ENCODE assay signal across 27 mouse cellular contexts in genomic region chr9:101247541-101247940, GRCm38 (mm10). TPM values are rescaled to one million over a fixed set of nuclear protein-coding genes. Genes with fewer than 3 reads are reported as not detected.
A peak's percentile ranks its signal among the peaks of the same experiment; 100 is the strongest.
DNase-seq lines count a peak whose midpoint lies in the region; ATAC-seq and TF ChIP-seq lines count a peak whose summit lies in the region.
"Had no signal": no experiment of that assay in that cellular context is flagged by ENCODE, and none has a peak within 500 bp of the region (broad histone marks: within the 10 kb centered on the region; RNA-seq: fewer than 3 reads in every experiment).

No protein-coding gene starts in this region.

- WGBS in hindbrain, embryonic 15.5 days = 40% methylated on average over 7 of the region's 7 CpGs
- whole genome bisulfite sequencing in hindbrain, embryonic 10.5 days = 74% methylated on average over 7 of the region's 7 CpGs
- WGBS in liver, postnatal 0 days (ENCODE audit: insufficient replicate concordance) = 87% methylated on average over 7 of the region's 7 CpGs

- H3K4me2 ChIP-seq in hindbrain, embryonic 15.5 days = peak overlapping the region; percentile 19; the same call in 1 of the 2 replicates
- H3K4me2 ChIP-seq in liver, postnatal 0 days (ENCODE audit: low read depth, low read length) = no peak overlapping the region
- H3K4me2 ChIP-seq: forebrain, embryonic 15.5 days; heart, embryonic 15.5 days; hindbrain, embryonic 12.5 days; limb, embryonic 12.5 days; midbrain, embryonic 11.5 days; stomach, embryonic 15.5 days had no signal

- no peaks in the 10 kb centered on the region for H3K9me3 ChIP-seq in hindbrain, embryonic 15.5 days
- no peaks in the 10 kb centered on the region for H3K9me3 ChIP-seq in hindbrain, embryonic 10.5 days
- H3K9me3 ChIP-seq in liver, postnatal 0 days (ENCODE audit: low read length) = no peaks in the 10 kb centered on the region
- H3K9me3 ChIP-seq: forebrain, embryonic 15.5 days; heart, embryonic 10.5 days; heart, embryonic 15.5 days; hindbrain, embryonic 12.5 days; limb, embryonic 12.5 days; stomach, embryonic 15.5 days had no signal

- no peak overlapping the region for H3K9ac ChIP-seq in hindbrain, embryonic 15.5 days
- H3K9ac ChIP-seq in liver, postnatal 0 days (replicated peaks) = no peak overlapping the region
- H3K9ac ChIP-seq: forebrain, embryonic 15.5 days; heart, embryonic 15.5 days; hindbrain, embryonic 12.5 days; limb, embryonic 12.5 days; stomach, embryonic 15.5 days had no signal

- no peak overlapping the region for H3K4me3 ChIP-seq in hindbrain, embryonic 15.5 days
- H3K4me3 ChIP-seq in hindbrain, embryonic 10.5 days = no peak overlapping the region
- H3K4me3 ChIP-seq in liver, postnatal 0 days (ENCODE audit: low read depth, low read length) = no peak overlapping the region
- H3K4me3 ChIP-seq: forebrain, embryonic 15.5 days; heart, embryonic 10.5 days; heart, embryonic 15.5 days; hindbrain, embryonic 12.5 days; limb, embryonic 12.5 days; stomach, embryonic 15.5 days had no signal

- peaks cover 36% of the 10 kb centered on the region for H3K4me1 ChIP-seq in hindbrain, embryonic 15.5 days (replicated peaks)
- H3K4me1 ChIP-seq in hindbrain, embryonic 10.5 days (replicated peaks) = peaks cover 19% of the 10 kb centered on the region
- H3K4me1 ChIP-seq in liver, postnatal 0 days (ENCODE audit: insufficient read depth) = peaks cover 28% of the 10 kb centered on the region

- H3K27me3 ChIP-seq in hindbrain, embryonic 15.5 days = no peaks in the 10 kb centered on the region
- no peaks in the 10 kb centered on the region for H3K27me3 ChIP-seq in hindbrain, embryonic 10.5 days (ENCODE audit: insufficient read depth, poor library complexity, severe bottlenecking)
- H3K27me3 ChIP-seq in liver, postnatal 0 days (ENCODE audit: insufficient read depth, low read length) = no peaks in the 10 kb centered on the region
- H3K27me3 ChIP-seq: forebrain, embryonic 15.5 days; heart, embryonic 15.5 days; hindbrain, embryonic 12.5 days; limb, embryonic 12.5 days; stomach, embryonic 15.5 days had no signal

- no peak overlapping the region for H3K27ac ChIP-seq in hindbrain, embryonic 15.5 days (replicated peaks)
- no peak overlapping the region for H3K27ac ChIP-seq in hindbrain, embryonic 10.5 days
- no peak overlapping the region for H3K27ac ChIP-seq in liver, postnatal 0 days (ENCODE audit: low read depth)
- H3K27ac ChIP-seq: forebrain, embryonic 15.5 days; heart, embryonic 10.5 days; heart, embryonic 15.5 days; hindbrain, embryonic 12.5 days; limb, embryonic 12.5 days; stomach, embryonic 15.5 days had no signal

- no peak for TF ChIP-seq EP300 in liver, postnatal 0 days (IDR thresholded peaks at IDR 0.05; ENCODE audit: low read depth)

- no peaks in the 10 kb centered on the region for H3K36me3 ChIP-seq in hindbrain, embryonic 15.5 days
- no peaks in the 10 kb centered on the region for H3K36me3 ChIP-seq in hindbrain, embryonic 10.5 days
- no peaks in the 10 kb centered on the region for H3K36me3 ChIP-seq in liver, postnatal 0 days (replicated peaks; ENCODE audit: insufficient read depth, low read length)
- H3K36me3 ChIP-seq: forebrain, embryonic 15.5 days; heart, embryonic 10.5 days; heart, embryonic 15.5 days; hindbrain, embryonic 12.5 days; limb, embryonic 12.5 days; stomach, embryonic 15.5 days had no signal

- no peak for DNase-seq in hindbrain, embryonic 10.5 days (ENCODE audit: low spot score)
- peak; percentile 52 for DNase-seq in layer of hippocampus, adult 9-11 months
- no peak for DNase-seq in layer of hippocampus, adult 9-10 months (ENCODE audit: low spot score)
- peak; percentile 24 for DNase-seq in right cerebral cortex, adult 18-20 months
- no peak for DNase-seq in right cerebral cortex, postnatal 10 days (ENCODE audit: low spot score in 2 of 2)
- peak; percentile 17 for DNase-seq in telencephalon, adult 2 months (ENCODE audit: low read depth, low spot score)
- DNase-seq in liver, postnatal 0 days = no peak
- DNase-seq: adrenal gland, postnatal 25 days; B cell, adult 2 months; cerebellum, adult 2 months; cerebellum, postnatal 14 days; gastrocnemius, postnatal 14 days; heart, adult 11 months; kidney, adult 11 months; kidney, postnatal 14 days; lung, postnatal 36 days; thymus, postnatal 14 days had no signal

- TF ChIP-seq CTCF in liver, postnatal 0 days (IDR thresholded peaks at IDR 0.05; ENCODE audit: low read depth) = no peak

- ATAC-seq in hindbrain, embryonic 15.5 days (ENCODE audit: low FRiP score, low read depth) = no peak
- no peak for ATAC-seq in liver, postnatal 0 days
- ATAC-seq: forebrain, embryonic 15.5 days; inflammation-experienced regulatory T-cells, adult 6 months; midbrain, embryonic 16.5 days had no signal

RNA-seq across cellular contexts. Expression of gene Ppp2r3a, which starts 4.1 kb away (rescaled TPM):
- 22.6 and 23.3 TPM in 2 replicates for polyA plus RNA-seq in hindbrain, embryonic 15.5 days (2015; fragmentation: Nextera tagmentation; extraction: Ambion mirVana)
- polyA plus RNA-seq in hindbrain, embryonic 10.5 days (2016; fragmentation: Nextera tagmentation; extraction: Ambion mirVana) = 9.0 and 9.5 TPM in 2 replicates
- 2.4 and 2.6 TPM in 2 replicates for polyA plus RNA-seq in liver, postnatal 0 days (2015; fragmentation: Nextera tagmentation; extraction: Ambion mirVana)

Comparison
In these comparisons a context has a peak if more than half of its experiments do, and no peak if none do; other contexts are left out.
1. DNase-seq: peak in layer of hippocampus, adult 9-11 months (single experiment), right cerebral cortex, adult 18-20 months (single experiment) and telencephalon, adult 2 months (single experiment); none in hindbrain, embryonic 10.5 days (single experiment), layer of hippocampus, adult 9-10 months (single experiment), right cerebral cortex, postnatal 10 days (0 of 2) and liver, postnatal 0 days (single experiment).